Mouse (Mus musculus) liver, embryonic 15.5 days (tissue): Measurements from ENCODE around the gene Mustn1. TPM values are rescaled to one million over a fixed set of nuclear protein-coding genes. Genes with fewer than 3 reads are reported as not detected.
A peak's percentile ranks its signal among the peaks of the same experiment; 100 is the strongest.

Experiments
- ATAC-seq: fragments of 200-750 bp; cut with Nextera tagmentation; 2 replicates; pipeline ENCODE4 v1.8.0; 2017; ENCODE audit warnings: moderate number of reproducible peaks, mild to moderate bottlenecking, moderate library complexity; ENCODE audit not compliant: insufficient read depth
- H3K27ac ChIP-seq: fragments of 300-500 bp; sonication (generic); replicated peaks from 2 replicates; pipeline ENCODE4 v1.5.1; 2015; ENCODE audit warnings: mild to moderate bottlenecking, inconsistent platforms
- H3K27me3 ChIP-seq: fragments of 300-500 bp; sonication (generic); 2 replicates; pipeline ENCODE4 v1.6.1; 2015; ENCODE audit warnings: mild to moderate bottlenecking, inconsistent platforms
- H3K36me3 ChIP-seq: fragments of 300-500 bp; sonication (generic); replicated peaks from 2 replicates; pipeline ENCODE4 v1.6.1; 2015; ENCODE audit warnings: moderate library complexity, mild to moderate bottlenecking, inconsistent platforms
- H3K4me1 ChIP-seq: fragments of 300-500 bp; sonication (generic); replicated peaks from 2 replicates; pipeline ENCODE4 v1.6.1; 2015; ENCODE audit warnings: inconsistent platforms
- H3K4me2 ChIP-seq: fragments of 300-500 bp; sonication (generic); 2 replicates; pipeline ENCODE4 v1.6.1; 2015; ENCODE audit warnings: moderate library complexity, mild to moderate bottlenecking, inconsistent platforms
- H3K4me3 ChIP-seq: fragments of 300-500 bp; sonication (generic); replicated peaks from 2 replicates; pipeline ENCODE4 v1.5.1; 2015; ENCODE audit warnings: mild to moderate bottlenecking, inconsistent platforms
- H3K9ac ChIP-seq: fragments of 300-500 bp; sonication (generic); 2 replicates; pipeline ENCODE4 v1.6.1; 2015; ENCODE audit warnings: moderate library complexity, mild to moderate bottlenecking, inconsistent platforms
- H3K9me3 ChIP-seq: fragments of 300-500 bp; sonication (generic); replicated peaks from 2 replicates; pipeline ENCODE4 v1.6.1; 2016; ENCODE audit warnings: inconsistent platforms
- WGBS: fragments of 180-500 bp; shearing (Covaris S2); methylation state at CpG from one replicate; pipeline ENCODE4 v1.1.7; 2015; ENCODE audit warnings: mixed read lengths; ENCODE audit not compliant: insufficient replicate concordance; 5-methylcytosine and 5-hydroxymethylcytosine counted together
- polyA plus RNA-seq: library from polyadenylated mRNA; unstranded; fragments of >200 nt; fragmentation: Nextera tagmentation; extraction: Ambion mirVana; gene quantifications from 2 replicates; pipeline ENCODE4 v1.2.1, GENCODE M21; 2015

The Mustn1 gene
- polyA plus RNA-seq: 1.1 and 1.6 TPM in 2 replicates

DNA sequence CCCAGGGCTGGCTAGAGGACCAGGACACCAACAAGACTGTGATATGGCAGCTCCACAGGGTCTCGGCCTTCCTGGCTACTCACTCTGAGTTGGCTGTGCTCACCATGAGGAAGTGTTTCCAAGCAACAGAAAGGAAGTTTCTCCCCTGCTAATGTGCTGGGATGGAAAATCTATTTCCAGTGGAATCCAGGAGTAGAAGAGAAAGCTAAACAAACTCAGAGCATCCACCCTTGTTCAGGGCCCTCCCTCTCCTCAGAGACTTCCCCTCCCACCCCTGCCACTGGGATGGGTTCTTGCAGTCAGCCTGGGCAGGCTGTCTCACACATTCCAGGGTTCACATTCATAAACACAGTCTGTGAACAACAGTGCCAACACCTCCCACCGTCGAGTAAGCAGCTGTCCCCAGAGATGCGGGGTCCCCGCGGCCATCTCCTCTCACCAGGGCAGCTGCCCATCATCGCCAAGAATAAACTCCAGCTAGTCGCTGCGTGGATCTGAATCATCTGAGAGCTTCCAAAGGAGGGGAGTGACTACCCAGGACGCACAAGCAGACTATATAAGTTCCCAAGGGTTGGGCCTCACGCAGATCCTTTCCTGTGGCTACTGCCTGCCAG lies at the start of gene Mustn1:
TSS of gene Mustn1 (plus strand) at position 243 of the 614 bp plus-strand sequence.
- no peaks in the 10 kb centered on the region for H3K27me3 ChIP-seq
- no peak for ATAC-seq
- H3K4me3 ChIP-seq: no peak within 1 kb of the TSS
- H3K27ac ChIP-seq: no peak within 1 kb of the TSS
- H3K36me3 ChIP-seq: no peaks in the 10 kb centered on the region
- no peaks in the 10 kb centered on the region for H3K9me3 ChIP-seq
- no peak within 1 kb of the TSS for H3K4me2 ChIP-seq
- H3K4me1 ChIP-seq: peaks cover 33% of the 10 kb centered on the region
- H3K9ac ChIP-seq: no peak within 1 kb of the TSS
- WGBS: 71% methylated on average over 11 of the region's 11 CpGs

GRCm38 (mm10) chr14:30837416-30837996 lies 41.5 kb upstream of the Mustn1 start:
- Histone ChIP-seq H3K4me3 (no peak overlapping the region), H3K4me2 (no peak overlapping the region), H3K9me3 (no peaks in the 10 kb centered on the region), H3K27me3 (no peaks in the 10 kb centered on the region), H3K27ac (no peak overlapping the region), H3K36me3 (peaks cover 10% of the 10 kb centered on the region), H3K9ac (no peak overlapping the region), H3K4me1 (no peaks in the 10 kb centered on the region)
- ATAC-seq: no peak
- 66% methylated on average over 14 of the region's 14 CpGs for WGBS

DNA sequence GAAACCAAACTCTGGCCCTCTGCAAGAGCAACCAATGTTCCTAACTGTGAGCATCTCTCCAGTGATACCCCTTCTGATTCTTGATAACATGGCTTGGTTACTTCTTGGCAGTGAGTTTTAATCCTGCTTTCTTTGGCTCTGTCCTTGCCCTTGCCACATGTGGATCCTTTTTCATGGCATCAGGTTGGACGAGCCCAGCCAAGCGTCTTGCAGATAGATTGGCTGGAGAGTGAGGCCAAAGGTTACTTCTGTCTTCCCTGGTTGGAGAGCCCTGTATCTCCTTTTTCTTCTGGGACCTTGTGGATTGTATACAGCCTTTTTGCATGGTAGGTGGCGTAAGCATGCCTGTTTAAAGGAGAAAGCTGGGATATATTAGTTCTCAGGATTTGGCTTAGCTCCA lies 35.3 kb upstream of the Mustn1 start:
- Histone ChIP-seq H3K4me3 (no peak overlapping the region), H3K9ac (no peak overlapping the region), H3K4me2 (no peak overlapping the region), H3K9me3 (no peaks in the 10 kb centered on the region), H3K27ac (no peak overlapping the region), H3K36me3 (0 out of 2 replicates have a peak, but pooled peaks cover 2% of the 10 kb centered on the region), H3K27me3 (no peaks in the 10 kb centered on the region), H3K4me1 (no peaks in the 10 kb centered on the region)
- 64% methylated on average over 3 of the region's 3 CpGs for WGBS
- ATAC-seq: no peak

GRCm38 (mm10) chr14:30850504-30850903 lies 28.5 kb upstream of the Mustn1 start:
- Histone ChIP-seq H3K4me2 (no peak overlapping the region), H3K9me3 (no peaks in the 10 kb centered on the region), H3K27me3 (no peaks in the 10 kb centered on the region), H3K9ac (no peak overlapping the region), H3K4me3 (no peak overlapping the region), H3K36me3 (no peaks in the 10 kb centered on the region), H3K27ac (no peak overlapping the region), H3K4me1 (peaks cover 4% of the 10 kb centered on the region; the same call in 1 of the 2 replicates)
- WGBS: 83% methylated on average over 5 of the region's 5 CpGs
- peak; percentile 57; the same call in 1 of the 2 replicates for ATAC-seq

DNA sequence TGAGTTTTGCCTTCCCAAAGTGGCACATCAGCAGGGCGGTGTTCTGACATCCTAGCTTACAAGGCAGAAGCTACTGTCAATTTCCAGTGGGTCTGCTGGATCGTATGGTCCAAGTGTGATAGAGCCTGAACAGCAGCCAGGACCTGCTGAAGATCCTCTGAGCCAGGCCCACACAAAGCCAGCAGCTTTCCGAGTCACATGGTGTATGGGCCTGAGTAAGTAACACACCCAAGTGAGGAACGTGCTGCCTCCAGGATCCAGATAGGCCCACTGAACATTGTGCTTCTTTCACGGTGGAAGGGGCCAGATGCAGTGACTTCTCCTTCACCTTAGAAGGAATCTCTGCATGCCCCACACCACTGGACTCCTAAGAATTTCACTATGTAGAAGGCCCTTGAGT lies 26.7 kb upstream of the Mustn1 start:
- H3K27ac ChIP-seq: no peak overlapping the region
- H3K4me1 ChIP-seq: peaks cover 4% of the 10 kb centered on the region; the same call in 1 of the 2 replicates
- no peak for ATAC-seq
- H3K36me3 ChIP-seq: no peaks in the 10 kb centered on the region
- H3K9me3 ChIP-seq: no peaks in the 10 kb centered on the region
- no peaks in the 10 kb centered on the region for H3K27me3 ChIP-seq
- no peak overlapping the region for H3K9ac ChIP-seq
- H3K4me3 ChIP-seq: no peak overlapping the region
- H3K4me2 ChIP-seq: no peak overlapping the region
- 74% methylated on average over 5 of the region's 5 CpGs for WGBS

DNA sequence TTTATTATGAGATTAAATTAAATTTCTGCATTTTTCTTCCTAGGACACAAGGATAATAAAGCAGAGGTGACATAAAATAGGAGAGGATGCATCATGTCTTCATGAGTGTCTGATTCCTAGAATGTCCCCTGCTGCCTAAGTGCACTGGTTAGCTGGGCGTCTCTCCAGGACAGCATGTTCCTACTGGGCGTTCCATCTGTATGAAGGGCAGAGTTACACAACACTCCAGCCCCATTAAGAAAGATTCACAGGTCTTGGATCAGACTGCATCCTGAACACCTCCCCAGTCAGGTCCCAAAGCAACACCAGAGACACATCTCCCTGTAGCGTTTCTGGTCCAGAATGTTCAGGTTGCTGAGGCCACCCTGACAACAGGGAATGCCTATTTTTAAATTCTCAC lies 23.7 kb upstream of the Mustn1 start:
- Histone ChIP-seq H3K27ac (no peak overlapping the region), H3K9ac (no peak overlapping the region), H3K27me3 (no peaks in the 10 kb centered on the region), H3K4me2 (no peak overlapping the region), H3K4me3 (no peak overlapping the region), H3K36me3 (no peaks in the 10 kb centered on the region), H3K4me1 (peaks cover 5% of the 10 kb centered on the region), H3K9me3 (no peaks in the 10 kb centered on the region)
- no peak for ATAC-seq
- 79% methylated on average over 3 of the region's 3 CpGs for WGBS

DNA sequence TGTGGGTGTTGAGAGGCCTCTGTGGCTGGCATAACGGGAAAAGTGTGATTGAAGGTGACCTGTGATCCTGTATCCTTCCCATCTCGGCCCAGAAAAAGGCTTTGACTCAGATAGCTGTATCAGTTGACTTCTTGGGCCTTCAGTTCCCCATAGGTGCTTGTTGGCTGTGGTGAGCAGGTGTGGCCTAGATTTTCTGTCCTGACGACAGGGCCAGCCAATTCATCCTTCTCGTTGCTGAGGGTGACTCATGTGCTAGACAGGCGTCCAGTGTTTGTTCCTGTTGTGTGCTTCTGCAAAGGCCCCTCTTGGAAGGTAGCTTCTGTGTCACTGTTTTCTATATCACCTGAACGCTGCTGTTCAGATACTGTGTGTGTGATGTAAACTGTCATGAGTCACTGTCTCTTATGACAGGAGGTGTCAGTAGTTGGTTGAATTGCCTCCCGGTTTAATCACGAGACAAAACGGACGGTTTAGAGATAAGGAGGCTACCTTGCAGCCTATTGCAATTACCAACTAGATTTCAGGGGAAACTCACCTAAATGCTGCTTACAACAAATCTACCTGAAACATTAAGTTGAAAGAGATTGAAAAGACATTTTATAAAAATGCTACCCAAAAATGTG lies 22.0 kb upstream of the Mustn1 start:
- no peak for ATAC-seq
- Histone ChIP-seq H3K4me1 (peaks cover 8% of the 10 kb centered on the region), H3K9ac (no peak overlapping the region), H3K27ac (no peak overlapping the region), H3K27me3 (no peaks in the 10 kb centered on the region), H3K4me2 (no peak overlapping the region), H3K36me3 (no peaks in the 10 kb centered on the region), H3K9me3 (no peaks in the 10 kb centered on the region), H3K4me3 (no peak overlapping the region)
- WGBS: 47% methylated on average over 10 of the region's 10 CpGs

GRCm38 (mm10) chr14:30857990-30858389 lies 21.0 kb upstream of the Mustn1 start:
- Histone ChIP-seq H3K9me3 (no peaks in the 10 kb centered on the region), H3K27ac (no peak overlapping the region), H3K4me3 (no peak overlapping the region), H3K4me1 (peaks cover 8% of the 10 kb centered on the region), H3K27me3 (no peaks in the 10 kb centered on the region), H3K9ac (no peak overlapping the region), H3K4me2 (no peak overlapping the region), H3K36me3 (no peaks in the 10 kb centered on the region)
- no peak for ATAC-seq
- 55% methylated on average over 4 of the region's 4 CpGs for WGBS

DNA sequence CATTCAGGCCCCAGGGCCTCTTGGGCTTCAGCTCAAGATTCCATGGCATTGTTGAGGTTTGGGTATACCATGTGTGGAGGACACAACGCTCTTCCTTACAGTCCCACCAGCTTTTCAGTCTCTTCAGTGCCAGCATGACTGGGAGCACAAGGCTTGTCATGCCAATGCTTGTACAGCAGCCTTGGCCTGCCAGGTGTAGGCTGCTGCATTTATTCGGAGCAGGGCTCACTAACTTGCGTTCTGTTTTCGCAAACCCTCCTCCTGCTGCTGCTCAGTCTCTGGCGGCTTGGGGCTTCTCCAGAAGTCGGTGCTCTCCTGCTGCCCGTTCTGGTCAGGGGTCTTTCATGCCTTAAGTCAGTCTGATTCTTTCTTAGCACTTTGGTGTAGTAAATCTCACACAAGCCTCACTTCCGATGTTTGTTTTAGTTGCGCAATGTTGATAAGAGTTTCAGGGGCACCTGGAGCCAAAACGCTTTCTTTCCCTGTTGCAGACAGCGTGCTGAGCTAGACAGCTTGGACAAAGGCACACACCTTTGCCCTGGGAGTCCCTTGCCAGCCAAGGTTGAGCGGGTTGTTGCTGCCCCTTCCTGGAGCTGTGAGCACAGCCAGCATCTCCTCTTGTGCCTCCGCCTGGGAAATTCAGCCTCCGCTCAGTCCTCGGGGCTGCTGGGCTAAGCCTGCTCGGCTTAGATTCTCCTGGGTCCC lies 17.4 kb upstream of the Mustn1 start:
- WGBS: 60% methylated on average over 16 of the region's 16 CpGs
- no peaks in the 10 kb centered on the region for H3K9me3 ChIP-seq
- H3K27me3 ChIP-seq: no peaks in the 10 kb centered on the region
- H3K27ac ChIP-seq: peak overlapping the region; percentile 30
- no peak overlapping the region for H3K4me3 ChIP-seq
- H3K36me3 ChIP-seq: 0 out of 2 replicates have a peak, but pooled peaks cover 6% of the 10 kb centered on the region
- H3K9ac ChIP-seq: no peak overlapping the region
- H3K4me1 ChIP-seq: peaks cover 8% of the 10 kb centered on the region
- ATAC-seq: no peak; the same call in 1 of the 2 replicates
- H3K4me2 ChIP-seq: peak overlapping the region; percentile 25; the same call in 1 of the 2 replicates

- Histone ChIP-seq H3K9ac (no peak overlapping the region), H3K27ac (0 out of 2 replicates have a peak overlapping the region, but pooled peaks have one; percentile 30), H3K4me1 (peaks cover 8% of the 10 kb centered on the region; the same call in 1 of the 2 replicates), H3K36me3 (0 out of 2 replicates have a peak, but pooled peaks cover 6% of the 10 kb centered on the region), H3K4me2 (no peak overlapping the region), H3K9me3 (no peaks in the 10 kb centered on the region), H3K27me3 (no peaks in the 10 kb centered on the region), H3K4me3 (no peak overlapping the region)
- 67% methylated on average over 9 of the region's 9 CpGs for WGBS
- ATAC-seq: no peak
These were observed 16.6 kb upstream of the Mustn1 start for GRCm38 (mm10) chr14:30862368-30862767.

GRCm38 (mm10) chr14:30865311-30865710 lies 13.7 kb upstream of the Mustn1 start:
- H3K4me1 ChIP-seq: peaks cover 35% of the 10 kb centered on the region
- no peak overlapping the region for H3K4me3 ChIP-seq
- H3K36me3 ChIP-seq: 0 out of 2 replicates have a peak, but pooled peaks cover 6% of the 10 kb centered on the region
- H3K27me3 ChIP-seq: no peaks in the 10 kb centered on the region
- H3K4me2 ChIP-seq: no peak overlapping the region
- H3K9ac ChIP-seq: no peak overlapping the region
- H3K27ac ChIP-seq: no peak overlapping the region
- no peaks in the 10 kb centered on the region for H3K9me3 ChIP-seq
- WGBS: 66% methylated on average over 3 of the region's 3 CpGs
- ATAC-seq: no peak
